Mouse (Mus musculus): Measurements from ENCODE around the gene Ostf1. TPM values are rescaled to one million over a fixed set of nuclear protein-coding genes. Genes with fewer than 3 reads are reported as not detected.

Gene Ostf1
- total and polyA plus RNA-seq, 3 experiments = 88.0 to 322 (median 281) TPM

GRCm38 (mm10) chr19:18600611-18601010 is 31.0 kb downstream of the Ostf1 start:
- TF ChIP-seq GATA1 (IDR thresholded peaks at IDR 0.05; ENCODE audit: borderline replicate concordance, low read length) = no peak
- TF ChIP-seq GATA2 (IDR thresholded peaks at IDR 0.05; ENCODE audit: borderline replicate concordance, low read depth, low read length) = no peak
- TF ChIP-seq TAL1 (conservative IDR thresholded peaks at IDR 0.05; ENCODE audit: low read depth, low read length) = no peak
- no peak for TF ChIP-seq POLR2AphosphoS5 (IDR thresholded peaks at IDR 0.05; ENCODE audit: insufficient replicate concordance, low read depth, low read length)
- no peak for TF ChIP-seq CTCF (IDR thresholded peaks at IDR 0.05; ENCODE audit: low read depth, low read length)
- Histone ChIP-seq H3K27me3 (ENCODE audit: insufficient read depth, low read length) (no peaks in the 10 kb centered on the region), H3K4me1 (ENCODE audit: insufficient read depth, low read depth, low read length) (peaks cover 2% of the 10 kb centered on the region), H3K36me3 (replicated peaks) (peaks cover 54% of the 10 kb centered on the region), H3K4me3 (ENCODE audit: low read depth, low read length) (peak overlapping the region; percentile 24; the same call in 1 of the 2 replicates), H3K9me3 (replicated peaks) (no peaks in the 10 kb centered on the region)
- no peak for ATAC-seq (ENCODE audit: extremely low read depth, insufficient number of reproducible peaks, low FRiP score, poor library complexity, severe bottlenecking)
- no peak for DNase-seq (ENCODE audit: low spot score)

- Histone ChIP-seq H3K4me1 (ENCODE audit: insufficient read depth, low read depth, low read length) (peaks cover 2% of the 10 kb centered on the region), H3K27me3 (ENCODE audit: insufficient read depth, low read length) (no peaks in the 10 kb centered on the region), H3K36me3 (replicated peaks) (peaks cover 62% of the 10 kb centered on the region), H3K4me3 (ENCODE audit: low read depth, low read length) (no peak overlapping the region), H3K9me3 (replicated peaks) (no peaks in the 10 kb centered on the region)
- no peak for TF ChIP-seq POLR2AphosphoS5 (IDR thresholded peaks at IDR 0.05; ENCODE audit: insufficient replicate concordance, low read depth, low read length)
- TF ChIP-seq GATA1 (IDR thresholded peaks at IDR 0.05; ENCODE audit: borderline replicate concordance, low read length) = no peak
- TF ChIP-seq CTCF (IDR thresholded peaks at IDR 0.05; ENCODE audit: low read depth, low read length) = no peak
- TF ChIP-seq GATA2 (IDR thresholded peaks at IDR 0.05; ENCODE audit: borderline replicate concordance, low read depth, low read length) = no peak
- TF ChIP-seq TAL1 (conservative IDR thresholded peaks at IDR 0.05; ENCODE audit: low read depth, low read length) = no peak
- ATAC-seq (ENCODE audit: extremely low read depth, insufficient number of reproducible peaks, low FRiP score, poor library complexity, severe bottlenecking) (no peak), DNase-seq (ENCODE audit: low spot score) (no peak)
Measured at GRCm38 (mm10) chr19:18599650-18600049, 32.0 kb downstream of the Ostf1 start.

- Histone ChIP-seq H3K4me3 (ENCODE audit: low read depth, low read length) (no peak overlapping the region), H3K36me3 (replicated peaks) (peaks cover 64% of the 10 kb centered on the region), H3K27me3 (ENCODE audit: insufficient read depth, low read length) (no peaks in the 10 kb centered on the region), H3K4me1 (ENCODE audit: insufficient read depth, low read depth, low read length) (peaks cover 2% of the 10 kb centered on the region), H3K9me3 (replicated peaks) (no peaks in the 10 kb centered on the region)
- TF ChIP-seq GATA1 (IDR thresholded peaks at IDR 0.05; ENCODE audit: borderline replicate concordance, low read length) (no peak), CTCF (IDR thresholded peaks at IDR 0.05; ENCODE audit: low read depth, low read length) (no peak), GATA2 (IDR thresholded peaks at IDR 0.05; ENCODE audit: borderline replicate concordance, low read depth, low read length) (no peak), TAL1 (conservative IDR thresholded peaks at IDR 0.05; ENCODE audit: low read depth, low read length) (no peak), POLR2AphosphoS5 (IDR thresholded peaks at IDR 0.05; ENCODE audit: insufficient replicate concordance, low read depth, low read length) (no peak)
- DNase-seq (ENCODE audit: low spot score) = no peak
- ATAC-seq (ENCODE audit: extremely low read depth, insufficient number of reproducible peaks, low FRiP score, poor library complexity, severe bottlenecking) = no peak
Measured at GRCm38 (mm10) chr19:18599051-18599450, 32.6 kb downstream of the Ostf1 start.

DNA sequence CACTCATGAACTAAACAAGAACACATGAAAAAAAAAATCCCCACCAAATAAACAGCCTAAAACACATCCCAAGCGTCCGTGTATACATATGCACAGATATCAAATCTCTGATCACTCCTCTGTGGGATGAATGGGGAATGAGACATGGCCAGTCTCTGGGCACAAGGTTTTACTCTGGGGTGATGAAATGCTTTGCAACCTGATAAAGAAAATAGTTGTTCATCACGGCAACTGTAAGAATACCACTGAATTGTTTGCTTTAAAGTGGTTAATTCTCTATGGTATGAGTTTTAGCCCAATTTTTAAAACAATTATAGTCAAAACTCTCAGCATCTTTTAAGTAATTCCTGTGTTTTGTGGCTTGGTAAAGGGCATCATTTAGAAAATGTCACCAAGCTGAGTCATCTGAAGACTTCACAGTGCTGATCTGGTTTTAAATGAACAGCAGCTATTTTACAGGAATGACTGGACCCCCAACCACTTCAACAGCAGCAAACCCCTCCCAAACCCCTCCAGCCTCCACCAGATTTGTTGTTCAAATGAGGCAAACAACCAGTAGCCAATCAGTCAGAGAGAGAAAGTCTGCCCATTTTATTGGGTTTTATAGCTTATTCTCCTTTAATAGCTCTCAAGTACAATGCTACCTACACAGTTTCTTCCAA is 33.2 kb downstream of the Ostf1 start:
- H3K9me3 ChIP-seq (replicated peaks) = no peaks in the 10 kb centered on the region
- no peak for TF ChIP-seq CTCF (IDR thresholded peaks at IDR 0.05; ENCODE audit: low read depth, low read length)
- peaks cover 2% of the 10 kb centered on the region for H3K4me1 ChIP-seq (ENCODE audit: insufficient read depth, low read depth, low read length)
- no peaks in the 10 kb centered on the region for H3K27me3 ChIP-seq (ENCODE audit: insufficient read depth, low read length)
- ATAC-seq (ENCODE audit: extremely low read depth, insufficient number of reproducible peaks, low FRiP score, poor library complexity, severe bottlenecking) = no peak
- peaks cover 63% of the 10 kb centered on the region for H3K36me3 ChIP-seq (replicated peaks)
- H3K4me3 ChIP-seq (ENCODE audit: low read depth, low read length) = no peak overlapping the region
- DNase-seq (ENCODE audit: low spot score) = no peak

GRCm38 (mm10) chr19:18597772-18598171 is 33.9 kb downstream of the Ostf1 start:
- H3K4me1 ChIP-seq (ENCODE audit: insufficient read depth, low read depth, low read length) = peaks cover 2% of the 10 kb centered on the region
- ATAC-seq (ENCODE audit: extremely low read depth, insufficient number of reproducible peaks, low FRiP score, poor library complexity, severe bottlenecking) = no peak
- TF ChIP-seq CTCF (IDR thresholded peaks at IDR 0.05; ENCODE audit: low read depth, low read length) (no peak), GATA1 (IDR thresholded peaks at IDR 0.05; ENCODE audit: borderline replicate concordance, low read length) (no peak), POLR2AphosphoS5 (IDR thresholded peaks at IDR 0.05; ENCODE audit: insufficient replicate concordance, low read depth, low read length) (no peak), GATA2 (IDR thresholded peaks at IDR 0.05; ENCODE audit: borderline replicate concordance, low read depth, low read length) (no peak), TAL1 (conservative IDR thresholded peaks at IDR 0.05; ENCODE audit: low read depth, low read length) (no peak)
- H3K9me3 ChIP-seq (replicated peaks) = no peaks in the 10 kb centered on the region
- H3K4me3 ChIP-seq (ENCODE audit: low read depth, low read length) = no peak overlapping the region
- no peaks in the 10 kb centered on the region for H3K27me3 ChIP-seq (ENCODE audit: insufficient read depth, low read length)
- peaks cover 63% of the 10 kb centered on the region for H3K36me3 ChIP-seq (replicated peaks)
- DNase-seq (ENCODE audit: low spot score) = no peak

- no peak for ATAC-seq (ENCODE audit: extremely low read depth, insufficient number of reproducible peaks, low FRiP score, poor library complexity, severe bottlenecking)
- H3K9me3 ChIP-seq (replicated peaks) = no peaks in the 10 kb centered on the region
- no peak for DNase-seq (ENCODE audit: low spot score)
- peaks cover 63% of the 10 kb centered on the region for H3K36me3 ChIP-seq (replicated peaks)
- H3K4me3 ChIP-seq (ENCODE audit: low read depth, low read length) = no peak overlapping the region
- H3K27me3 ChIP-seq (ENCODE audit: insufficient read depth, low read length) = no peaks in the 10 kb centered on the region
- no peak for TF ChIP-seq TAL1 (conservative IDR thresholded peaks at IDR 0.05; ENCODE audit: low read depth, low read length)
- peaks cover under 1% of the 10 kb centered on the region for H3K4me1 ChIP-seq (ENCODE audit: insufficient read depth, low read depth, low read length)
Measured at GRCm38 (mm10) chr19:18596876-18597275, 34.7 kb downstream of the Ostf1 start.

DNA sequence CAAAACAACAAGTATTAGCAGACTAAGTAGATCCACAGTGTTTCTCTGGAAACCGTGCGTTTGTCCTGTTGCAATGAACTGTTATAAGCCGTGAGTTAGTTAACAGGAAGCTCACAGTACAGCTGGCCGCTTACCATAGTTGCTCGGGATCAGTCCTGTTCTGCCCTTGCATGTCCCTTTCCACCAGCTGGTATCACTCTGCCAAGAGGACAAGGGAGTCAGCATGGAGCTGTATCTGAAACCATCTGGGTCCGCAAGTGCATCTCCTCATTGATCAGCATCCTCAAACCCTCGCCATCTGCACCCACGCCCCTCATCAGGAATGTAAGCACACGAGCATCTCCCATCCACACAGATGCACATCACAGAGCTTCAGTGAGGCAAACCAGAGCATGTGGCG is 37.9 kb downstream of the Ostf1 start:
- no peak for ATAC-seq (ENCODE audit: extremely low read depth, insufficient number of reproducible peaks, low FRiP score, poor library complexity, severe bottlenecking)
- H3K9me3 ChIP-seq (replicated peaks) = no peaks in the 10 kb centered on the region

More for the DNA sequence above, 37.9 kb downstream of the Ostf1 start:
- peaks cover 62% of the 10 kb centered on the region for H3K36me3 ChIP-seq (replicated peaks)
- no peaks in the 10 kb centered on the region for H3K4me1 ChIP-seq (ENCODE audit: insufficient read depth, low read depth, low read length)
- no peak for TF ChIP-seq TAL1 (conservative IDR thresholded peaks at IDR 0.05; ENCODE audit: low read depth, low read length)
- TF ChIP-seq GATA1 (IDR thresholded peaks at IDR 0.05; ENCODE audit: borderline replicate concordance, low read length) = no peak
- DNase-seq (ENCODE audit: low spot score) = no peak
- H3K4me3 ChIP-seq (ENCODE audit: low read depth, low read length) = no peak overlapping the region
- no peaks in the 10 kb centered on the region for H3K27me3 ChIP-seq (ENCODE audit: insufficient read depth, low read length)
